Mouse (Mus musculus): ENCODE measurements around the gene Tpk1.
A peak's percentile ranks its signal among the peaks of the same experiment; 100 is the strongest.

- TF ChIP-seq CTCF (IDR thresholded peaks at IDR 0.05; ENCODE audit: low read depth) (no peak), EP300 (IDR thresholded peaks at IDR 0.05; ENCODE audit: low read depth) (peak; percentile 53)
These were observed 4.3 kb downstream of the Tpk1 start for GRCm38 (mm10) chr6:43661822-43662221.
